Mouse (Mus musculus): ENCODE measurements around the gene Gm10277.

- TF ChIP-seq POLR2A (IDR thresholded peaks at IDR 0.05; ENCODE audit: low read depth, low read length) (no peak), CTCF (conservative IDR thresholded peaks at IDR 0.05 in 1 of 2, IDR thresholded peaks at IDR 0.05 in 1 of 2; ENCODE audit: low read depth in 2 of 2, low read length in 2 of 2) (no peak), POLR2AphosphoS2 (IDR thresholded peaks at IDR 0.05; ENCODE audit: low read depth, low read length) (no peak), ZMIZ1 (IDR thresholded peaks at IDR 0.05; ENCODE audit: low read depth, low read length) (no peak), TCF12 (IDR thresholded peaks at IDR 0.05; ENCODE audit: low read depth, low read length) (no peak), MAFK (IDR thresholded peaks at IDR 0.05; ENCODE audit: insufficient replicate concordance, low read length) (no peak), ETS1 (conservative IDR thresholded peaks at IDR 0.05; ENCODE audit: low read depth, low read length) (no peak), ZKSCAN1 (IDR thresholded peaks at IDR 0.05; ENCODE audit: borderline replicate concordance, low read depth, low read length) (no peak), NRF1 (IDR thresholded peaks at IDR 0.05; ENCODE audit: low read depth, low read length) (no peak), CHD1 (IDR thresholded peaks at IDR 0.05; ENCODE audit: low read depth, low read length) (no peak), USF1 (IDR thresholded peaks at IDR 0.05; ENCODE audit: low read depth, low read length) (no peak), ZNF384 (IDR thresholded peaks at IDR 0.05; ENCODE audit: low read depth, low read length) (no peak)
Measured at GRCm38 (mm10) chr11:77789512-77789911, 2.0 kb upstream of the Gm10277 start.

Data from CH12.LX (cell line).